Mouse (Mus musculus) heart, embryonic 14.5 days (tissue): ENCODE measurements around the gene Cadm1. TPM values are rescaled to one million over a fixed set of nuclear protein-coding genes. Genes with fewer than 3 reads are reported as not detected.

Source experiments
- ATAC-seq: fragments of 200-750 bp; cut with Nextera tagmentation; 2 replicates; pipeline ENCODE4 v1.8.0; 2017; ENCODE audit warnings: low read depth, moderate TSS enrichment; ENCODE audit not compliant: insufficient number of reproducible peaks, insufficient read depth, low FRiP score
- H3K27ac ChIP-seq, 2 experiments: fragments of 200-500 bp in 1 of 2; fragments of 300-500 bp in 1 of 2; sonication (generic) in 1 of 2; replicated peaks in 1 of 2; 2 replicates each; pipeline ENCODE4 v1.5.1; 2012 to 2014; ENCODE audit warnings: low read depth in 2 of 2, low read length in 2 of 2, control low read depth in 1 of 2, mild to moderate bottlenecking in 1 of 2, mixed read lengths in 1 of 2; ENCODE audit not compliant: control insufficient read depth in 1 of 2, insufficient read depth in 1 of 2
- H3K27me3 ChIP-seq: fragments of 300-500 bp; sonication (generic); 2 replicates; pipeline ENCODE4 v1.6.1; 2014; ENCODE audit warnings: mild to moderate bottlenecking, low read length, control low read depth; ENCODE audit not compliant: control insufficient read depth, insufficient read depth
- H3K36me3 ChIP-seq: fragments of 300-500 bp; sonication (generic); 2 replicates; pipeline ENCODE4 v1.6.1; 2014; ENCODE audit warnings: mild to moderate bottlenecking, control low read depth, low read length, mixed read lengths; ENCODE audit not compliant: control insufficient read depth, insufficient read depth
- H3K4me1 ChIP-seq, 2 experiments: fragments of 200-500 bp in 1 of 2; fragments of 300-500 bp in 1 of 2; sonication (generic) in 1 of 2; 2 replicates each; pipeline ENCODE4 v1.6.1; 2012 to 2014; ENCODE audit warnings: low read length in 2 of 2, control low read depth in 1 of 2, mixed read lengths in 1 of 2; ENCODE audit not compliant: control insufficient read depth in 2 of 2, insufficient read depth in 2 of 2
- H3K4me2 ChIP-seq: fragments of 300-500 bp; sonication (generic); 2 replicates; pipeline ENCODE4 v1.6.1; 2014; ENCODE audit warnings: mild to moderate bottlenecking, low read length
- H3K4me3 ChIP-seq, 2 experiments: fragments of 200-500 bp in 1 of 2; fragments of 300-500 bp in 1 of 2; sonication (generic) in 1 of 2; 2 replicates each; pipeline ENCODE4 v1.5.1; 2012 to 2014; ENCODE audit warnings: low read length in 2 of 2, mild to moderate bottlenecking in 2 of 2, control low read depth in 1 of 2, low read depth in 1 of 2, moderate library complexity in 1 of 2; ENCODE audit not compliant: control insufficient read depth in 1 of 2, insufficient read depth in 1 of 2
- H3K9ac ChIP-seq: fragments of 300-500 bp; sonication (generic); 2 replicates; pipeline ENCODE4 v1.6.1; 2014; ENCODE audit warnings: mild to moderate bottlenecking, low read length
- H3K9me3 ChIP-seq: fragments of 300-500 bp; sonication (generic); 2 replicates; pipeline ENCODE4 v1.6.1; 2016; ENCODE audit warnings: low read length, control low read depth; ENCODE audit not compliant: control insufficient read depth
- WGBS: fragments of 180-500 bp; shearing (Covaris S2); extraction: QIAGEN DNeasy Blood & Tissue Kit; methylation state at CpG from one replicate; pipeline ENCODE4 v1.1.7; 2014; 5-methylcytosine and 5-hydroxymethylcytosine counted together
- polyA plus RNA-seq: library from polyadenylated mRNA; unstranded; fragments of >200 nt; fragmentation: Nextera tagmentation; extraction: Ambion mirVana; gene quantifications from 2 replicates; pipeline ENCODE4 v1.2.1, GENCODE M21; 2014

Gene Cadm1
- polyA plus RNA-seq, 1 experiment from 2014 or later = 16.5 TPM

DNA sequence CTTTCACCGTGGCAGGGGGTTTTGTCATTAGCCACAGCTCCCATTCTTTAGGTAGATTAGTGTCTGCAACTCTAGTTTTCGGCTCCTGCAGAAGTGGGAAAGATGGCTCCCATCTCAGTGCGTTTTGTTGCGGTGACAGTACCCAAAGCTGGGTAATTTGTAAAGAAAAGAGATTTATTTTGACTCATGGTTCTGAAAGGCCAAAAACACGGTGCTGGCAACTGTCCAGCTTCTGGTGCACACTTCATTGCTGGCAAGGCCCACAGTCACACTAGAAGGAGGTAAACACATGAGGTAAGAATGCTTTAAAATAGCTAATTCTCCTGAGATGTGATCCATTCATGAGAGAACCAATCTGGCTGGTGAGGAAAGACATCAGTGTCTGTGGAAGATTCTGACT lies 18.9 kb downstream of the Cadm1 start:
- Histone ChIP-seq H3K4me1 (peaks cover 2% of the 10 kb centered on the region in 2 experiments; a peak in 2 of 4 replicates), H3K36me3 (no peaks in the 10 kb centered on the region), H3K27me3 (peaks cover 7% of the 10 kb centered on the region; the same call in 1 of the 2 replicates), H3K4me3 (no peak overlapping the region), H3K9ac (no peak overlapping the region), H3K9me3 (0 out of 2 replicates have a peak, but pooled peaks cover 3% of the 10 kb centered on the region), H3K27ac (no peak overlapping the region), H3K4me2 (no peak overlapping the region)
- 91% methylated on average over 5 of the region's 5 CpGs for WGBS
- ATAC-seq = no peak

DNA sequence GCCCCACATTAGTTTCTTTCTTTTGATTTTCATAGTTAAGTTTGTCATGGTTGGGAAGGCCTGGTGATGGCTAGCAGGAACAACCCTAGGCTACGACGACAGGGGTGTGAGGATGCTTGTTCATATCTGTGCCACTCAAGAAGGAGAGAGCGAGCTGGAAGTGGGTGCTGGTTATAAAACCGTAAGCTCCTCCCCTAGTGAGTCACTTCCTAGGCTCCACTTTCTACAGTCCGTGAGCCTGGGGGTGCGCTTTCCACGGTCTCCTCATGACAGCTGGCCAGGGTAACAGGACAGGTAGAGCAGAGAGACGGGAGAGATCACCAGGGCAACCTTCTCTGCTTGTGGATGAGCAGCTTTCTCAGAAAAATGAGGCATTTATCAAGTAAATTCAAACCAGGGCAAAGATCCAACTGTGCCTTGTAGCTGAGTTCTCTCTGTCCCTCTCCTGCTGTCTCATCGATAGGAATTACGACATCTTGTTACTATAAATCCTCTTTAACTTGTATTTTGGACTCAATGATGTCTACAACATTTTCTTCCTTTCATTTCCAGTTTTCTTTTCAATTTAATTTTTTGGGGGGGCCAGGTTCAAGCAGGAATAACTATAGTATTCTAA lies 23.1 kb downstream of the Cadm1 start:
- 77% methylated on average over 10 of the region's 10 CpGs for WGBS
- Histone ChIP-seq H3K36me3 (no peaks in the 10 kb centered on the region), H3K4me2 (no peak overlapping the region), H3K27me3 (no peaks in the 10 kb centered on the region), H3K9me3 (0 out of 2 replicates have a peak, but pooled peaks cover 3% of the 10 kb centered on the region), H3K9ac (no peak overlapping the region), H3K4me3 (no peak overlapping the region), H3K27ac (no peak overlapping the region), H3K4me1 (no peaks in the 10 kb centered on the region)
- ATAC-seq = no peak

DNA sequence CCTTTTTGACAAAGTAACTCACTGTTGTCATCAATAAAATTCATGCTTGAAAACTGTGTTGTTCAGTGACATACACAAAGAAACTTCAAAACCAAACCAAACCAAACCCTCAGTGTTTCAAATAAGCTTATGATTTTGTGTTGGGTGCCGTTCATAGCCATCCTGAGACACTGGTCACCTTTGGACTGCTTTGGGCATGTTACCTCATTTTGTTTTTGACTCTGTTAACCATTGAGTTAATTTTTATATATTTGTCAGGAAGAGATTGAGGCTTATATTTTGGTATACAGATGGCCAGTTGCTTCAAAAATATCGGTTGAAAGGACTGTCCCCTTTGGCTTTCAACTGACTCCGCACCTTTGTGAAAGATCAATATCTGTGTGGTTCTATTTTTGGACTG lies 30.8 kb downstream of the Cadm1 start:
- no peaks in the 10 kb centered on the region for H3K4me1 ChIP-seq
- no peaks in the 10 kb centered on the region for H3K9me3 ChIP-seq
- ATAC-seq = no peak
- H3K9ac ChIP-seq = no peak overlapping the region
- H3K27ac ChIP-seq = no peak overlapping the region
- H3K36me3 ChIP-seq = no peaks in the 10 kb centered on the region
- H3K27me3 ChIP-seq = no peaks in the 10 kb centered on the region; the same call in 1 of the 2 replicates
- H3K4me3 ChIP-seq = no peak overlapping the region
- WGBS = 89% methylated on average over 3 of the region's 3 CpGs
- no peak overlapping the region for H3K4me2 ChIP-seq

DNA sequence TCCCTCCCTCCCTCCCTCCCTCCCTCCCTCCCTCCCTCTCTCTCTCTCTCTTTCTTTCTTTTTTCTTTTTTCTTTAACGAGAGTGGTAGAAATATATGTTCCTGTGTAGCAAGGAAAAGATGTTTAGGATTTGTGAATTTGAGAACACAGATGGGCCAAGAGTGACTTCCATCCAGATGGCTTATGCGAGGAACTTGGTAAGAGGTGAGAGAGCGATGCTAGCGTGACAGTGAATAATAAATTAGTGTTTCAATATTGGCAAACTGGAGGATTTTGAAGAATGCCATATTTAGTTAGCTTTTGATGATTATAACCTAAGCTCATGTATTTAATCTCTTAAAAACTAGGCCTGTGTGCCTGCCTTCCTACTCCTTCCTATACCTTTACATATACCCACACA lies 31.6 kb downstream of the Cadm1 start:
- 89% methylated on average over 4 of the region's 4 CpGs for WGBS
- Histone ChIP-seq H3K4me3 (no peak overlapping the region), H3K4me2 (no peak overlapping the region), H3K9ac (no peak overlapping the region), H3K27me3 (no peaks in the 10 kb centered on the region; the same call in 1 of the 2 replicates), H3K36me3 (no peaks in the 10 kb centered on the region), H3K9me3 (no peaks in the 10 kb centered on the region), H3K27ac (no peak overlapping the region), H3K4me1 (no peaks in the 10 kb centered on the region)
- no peak for ATAC-seq

DNA sequence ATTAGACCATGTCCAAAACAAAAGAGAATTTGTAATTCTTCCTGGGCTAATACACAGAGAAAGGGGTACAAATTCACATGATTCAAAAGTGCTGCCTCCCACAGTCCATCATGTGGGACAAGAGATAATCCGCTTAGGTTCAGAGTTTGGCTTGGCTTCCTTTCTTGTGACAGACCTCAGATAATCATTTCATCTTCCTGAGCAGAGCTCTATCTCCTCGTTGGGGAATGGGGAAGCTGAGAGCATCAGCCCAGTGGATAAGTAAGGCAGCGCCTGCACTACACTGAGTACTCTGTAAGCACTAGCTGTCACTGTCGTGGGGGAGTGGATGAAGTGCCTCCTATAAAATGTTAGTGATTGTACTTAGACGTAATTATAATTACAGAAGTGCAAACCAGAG lies 35.1 kb downstream of the Cadm1 start:
- Histone ChIP-seq H3K27ac (no peak overlapping the region), H3K4me2 (no peak overlapping the region), H3K9ac (no peak overlapping the region), H3K9me3 (no peaks in the 10 kb centered on the region), H3K4me1 (no peaks in the 10 kb centered on the region), H3K36me3 (no peaks in the 10 kb centered on the region), H3K4me3 (no peak overlapping the region), H3K27me3 (no peaks in the 10 kb centered on the region; the same call in 1 of the 2 replicates)
- WGBS = 55% methylated on average over 5 of the region's 5 CpGs
- no peak for ATAC-seq

DNA sequence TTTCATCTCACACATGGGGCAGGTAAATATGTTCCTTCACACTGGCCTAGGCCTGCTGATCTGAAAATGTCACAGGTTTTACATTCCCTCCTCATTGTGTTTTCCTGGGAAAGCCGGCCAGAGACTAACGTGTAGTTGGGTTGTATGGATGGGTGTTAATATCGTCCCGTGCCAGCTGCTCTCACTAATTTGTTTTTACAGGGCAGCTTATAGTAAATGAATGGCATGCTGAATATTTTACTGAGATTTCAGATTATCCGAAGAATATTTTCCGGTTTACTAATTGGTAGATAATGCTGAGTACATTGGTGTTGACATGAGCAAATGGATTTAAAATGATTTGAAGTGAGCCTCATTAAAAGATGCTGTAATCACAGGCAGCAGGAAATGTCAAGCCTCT lies 37.9 kb downstream of the Cadm1 start:
- H3K27ac ChIP-seq = no peak overlapping the region
- no peaks in the 10 kb centered on the region for H3K36me3 ChIP-seq
- H3K4me1 ChIP-seq = peaks cover 3% of the 10 kb centered on the region in 2 experiments; a peak in 2 of 4 replicates
- WGBS = 82% methylated on average over 6 of the region's 6 CpGs
- no peaks in the 10 kb centered on the region; the same call in 1 of the 2 replicates for H3K27me3 ChIP-seq
- H3K9ac ChIP-seq = no peak overlapping the region
- H3K4me3 ChIP-seq = no peak overlapping the region
- H3K9me3 ChIP-seq = no peaks in the 10 kb centered on the region
- ATAC-seq = no peak
- H3K4me2 ChIP-seq = no peak overlapping the region

DNA sequence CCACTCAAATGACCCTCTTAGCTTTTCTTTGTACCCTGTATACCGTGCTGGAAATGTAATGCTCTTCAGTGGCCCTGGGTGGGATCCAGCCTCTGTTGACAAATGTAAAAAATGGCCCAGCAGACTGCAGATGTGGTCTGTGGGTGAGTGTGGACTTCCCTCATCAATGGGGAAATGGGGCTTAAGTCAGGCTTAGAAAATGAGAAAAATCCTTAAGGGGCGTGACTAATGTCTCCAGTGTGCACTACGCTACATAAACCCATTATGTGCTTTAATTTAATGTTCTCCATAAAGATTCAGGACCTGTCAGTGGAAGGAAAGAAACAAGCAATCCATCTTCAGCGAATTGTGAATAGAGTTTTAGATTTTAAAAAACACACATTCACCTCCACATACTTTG lies 40.2 kb downstream of the Cadm1 start:
- Histone ChIP-seq H3K4me1 (peaks cover 11% of the 10 kb centered on the region in 2 experiments), H3K4me2 (no peak overlapping the region), H3K27me3 (no peaks in the 10 kb centered on the region), H3K36me3 (no peaks in the 10 kb centered on the region), H3K4me3 (no peak overlapping the region), H3K9me3 (no peaks in the 10 kb centered on the region), H3K9ac (no peak overlapping the region), H3K27ac (no peak overlapping the region)
- WGBS = 93% methylated on average over 4 of the region's 4 CpGs
- no peak for ATAC-seq

DNA sequence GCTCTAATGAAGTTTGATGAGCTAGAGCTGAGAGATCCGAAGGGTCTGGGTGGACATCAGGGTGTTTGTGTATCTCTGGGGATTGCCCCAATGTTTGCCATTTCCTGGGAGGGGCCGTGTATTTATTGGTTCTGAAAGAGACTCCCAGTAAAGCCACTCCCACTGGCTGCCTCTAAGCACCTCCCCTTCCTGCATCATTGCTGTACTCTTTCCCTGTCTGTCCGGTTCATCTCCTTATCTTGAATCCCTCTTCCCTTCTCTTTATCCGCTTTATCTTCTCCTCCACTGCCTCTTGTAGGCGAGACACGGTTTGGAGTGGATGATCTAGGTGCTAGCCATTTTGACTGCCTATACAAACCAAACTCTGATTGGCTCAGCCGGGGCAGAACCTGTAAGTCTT lies 41.5 kb downstream of the Cadm1 start:
- Histone ChIP-seq H3K4me2 (no peak overlapping the region), H3K27me3 (no peaks in the 10 kb centered on the region; the same call in 1 of the 2 replicates), H3K9me3 (no peaks in the 10 kb centered on the region), H3K27ac (no peak overlapping the region), H3K9ac (no peak overlapping the region), H3K4me1 (peaks cover 12 to 16% of the 10 kb centered on the region in 2 experiments), H3K36me3 (no peaks in the 10 kb centered on the region), H3K4me3 (no peak overlapping the region)
- 64% methylated on average over 7 of the region's 7 CpGs for WGBS
- no peak for ATAC-seq
